Mouse (Mus musculus) mouse embryonic stem cell (cell line): ENCODE measurements around the gene Kif22.

Source experiments
- in situ Hi-C, 2 experiments: fragments of 300-500 bp; cut with MboI; formaldehyde crosslinking; loops; 1 replicate in 1 of 2; 3 replicates in 1 of 2; pipeline ENCODE4 v1.14.3; 2019 to 2020; ENCODE audit warnings: low sequenced_read_pairs in 2 of 2, low pct_unique_long_range_greater_than_20kb in 1 of 2, mixed read lengths in 1 of 2; ENCODE audit not compliant: unreplicated experiment in 1 of 2

The Kif22 gene

GRCm38 (mm10) chr7:127020031-127020430 lies 22.2 kb downstream of the Kif22 start:
- in situ Hi-C loops: no loop called here

DNA sequence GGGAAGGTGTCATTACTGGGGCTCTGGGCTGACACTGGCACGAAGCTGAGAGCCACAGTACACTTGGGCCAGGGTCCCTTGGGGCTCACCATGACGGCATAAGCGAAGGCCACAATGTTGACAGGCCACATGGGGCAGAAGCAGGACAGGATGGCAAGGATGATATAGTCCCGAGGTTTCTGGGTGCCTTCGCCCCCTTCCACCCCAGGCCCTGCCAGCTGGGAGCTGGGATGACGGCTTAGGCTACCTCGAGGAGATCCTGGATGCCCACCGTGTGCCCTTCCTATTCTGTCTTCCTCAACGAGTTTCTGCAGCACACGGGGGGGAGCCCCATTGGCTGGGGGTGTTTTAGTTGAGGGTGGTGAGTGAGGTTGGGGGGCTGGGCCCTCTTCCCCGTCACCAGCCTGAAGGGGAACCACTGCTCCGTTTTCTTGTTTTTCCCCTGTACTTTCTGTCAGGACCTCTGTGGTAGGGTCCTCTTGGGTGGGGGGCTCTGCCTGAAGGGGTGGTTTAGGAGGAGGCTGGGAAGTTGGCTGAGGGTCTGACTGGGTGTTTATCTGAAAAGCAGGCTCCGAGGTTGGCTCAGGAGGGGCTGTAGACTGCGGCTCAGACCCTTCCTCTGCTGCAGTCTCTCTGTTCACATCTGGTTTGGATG lies 22.8 kb downstream of the Kif22 start:
- in situ Hi-C loops: no loop called here

DNA sequence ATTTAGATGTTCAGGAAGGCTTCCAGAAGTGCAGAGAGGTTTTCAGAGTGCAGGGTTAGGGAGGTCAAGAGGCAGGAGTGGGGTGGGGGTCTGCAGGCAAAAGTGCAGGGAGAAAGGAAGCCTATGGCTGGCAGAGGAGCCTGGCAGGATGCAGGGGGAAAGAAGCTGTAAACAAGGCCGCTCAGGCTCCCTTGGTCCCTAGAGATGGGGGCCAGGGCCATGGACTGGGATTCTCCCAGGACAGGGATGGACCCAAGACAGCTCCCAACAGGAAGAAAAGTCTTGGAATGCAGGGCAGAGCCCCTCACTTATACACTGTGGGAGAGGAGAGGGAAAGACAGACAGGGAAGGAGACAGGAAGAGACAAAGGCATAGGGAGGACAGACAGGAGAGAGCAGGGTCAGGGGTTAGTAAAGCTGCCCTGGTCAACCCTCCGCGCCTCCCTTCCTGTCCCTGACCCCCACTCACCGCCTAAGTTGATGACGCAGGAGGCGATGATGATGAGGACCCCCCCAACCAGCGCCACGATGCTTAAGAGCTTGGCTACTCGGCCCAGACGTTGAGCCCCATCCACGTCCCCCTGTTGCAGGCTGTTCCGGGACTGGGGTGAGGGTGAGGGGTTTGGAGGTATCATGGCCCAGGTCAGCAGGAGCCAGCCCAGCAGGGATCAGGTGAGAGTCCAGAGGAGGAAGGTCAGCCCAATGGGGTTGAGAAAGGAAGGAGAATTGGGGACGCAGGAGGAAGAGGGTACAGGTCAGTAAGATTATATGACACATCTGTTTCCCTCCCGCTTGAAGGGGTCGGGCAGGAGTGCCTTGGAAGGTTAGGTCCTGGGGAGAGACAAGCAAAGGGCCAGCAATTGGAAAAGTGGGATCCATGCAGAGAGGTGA lies 23.6 kb downstream of the Kif22 start:
- in situ Hi-C loops: no loop called here

DNA sequence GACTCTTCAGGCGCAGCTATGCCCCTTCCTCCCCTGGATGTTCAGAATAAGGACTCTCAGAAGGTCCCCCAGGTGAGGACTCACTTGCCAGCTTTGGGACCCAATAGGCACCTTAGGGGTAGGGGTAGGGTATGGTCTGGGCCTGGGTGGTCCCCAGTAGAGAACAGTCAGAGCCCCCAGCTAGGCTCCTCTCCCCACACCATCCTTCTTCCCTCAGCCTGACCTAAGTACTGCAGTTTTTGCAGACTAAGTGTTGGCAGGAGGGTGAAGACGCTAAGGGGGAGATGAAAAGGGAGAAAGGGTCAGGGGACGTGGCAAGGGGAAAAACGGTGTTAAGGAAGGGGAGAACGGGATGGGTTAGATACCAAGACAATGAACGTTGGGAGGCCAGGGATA lies 24.3 kb downstream of the Kif22 start:
- in situ Hi-C loops: no loop called here

DNA sequence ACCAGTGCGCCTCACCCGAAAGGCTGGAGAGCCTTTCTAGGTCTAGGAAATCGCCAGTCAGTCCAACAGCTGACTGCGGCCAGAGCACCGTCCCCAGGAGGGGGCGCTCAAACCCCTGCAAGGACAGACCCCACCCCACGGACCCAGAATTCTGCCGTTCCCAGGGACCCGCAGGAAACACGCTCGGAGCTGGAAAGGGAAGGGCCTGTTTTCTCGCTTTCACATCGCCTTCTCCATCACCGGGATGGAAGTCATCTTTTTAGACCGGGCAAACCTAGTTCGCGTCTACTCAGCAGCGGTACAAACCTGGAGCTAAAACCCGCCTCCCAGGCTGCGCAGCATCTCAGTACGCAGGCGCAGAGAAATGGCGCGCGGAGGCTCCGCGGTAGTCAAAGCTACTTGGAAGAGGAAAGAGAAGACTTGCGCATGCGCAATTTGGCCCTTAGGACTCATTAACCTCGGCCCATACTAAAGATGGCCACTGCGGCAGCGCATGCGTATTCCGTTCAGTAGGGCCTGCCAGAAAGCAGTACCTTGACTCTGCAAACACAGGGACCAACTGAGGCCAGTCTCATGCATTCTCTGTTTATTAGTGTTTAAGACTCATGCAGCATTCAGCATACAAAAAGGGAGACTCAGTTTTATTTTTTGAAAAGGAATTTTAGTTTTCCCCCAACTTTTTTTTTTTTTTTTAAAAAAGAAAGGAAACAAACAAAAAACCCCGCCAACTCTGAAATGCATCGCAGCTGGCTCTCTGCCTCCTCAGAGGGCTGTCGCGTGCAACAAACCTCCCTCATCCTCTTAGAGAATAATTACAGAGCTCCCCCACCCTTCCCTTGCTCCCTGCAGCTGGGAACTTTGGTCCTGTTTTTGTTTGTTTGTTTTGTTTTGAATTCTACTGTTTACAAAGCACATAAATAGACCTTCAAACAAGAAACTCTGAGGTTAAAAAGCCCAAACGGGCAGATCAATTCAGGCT lies 25.0 kb downstream of the Kif22 start, which contains the start of gene Pagr1a:
Pagr1a (minus strand) TSS at position 382 of the 979 bp plus-strand sequence.
- in situ Hi-C loops: no loop called here

GRCm38 (mm10) chr7:127016486-127016938 lies 25.8 kb downstream of the Kif22 start:
- in situ Hi-C loops: no loop called here

DNA sequence TGATC lies 26.0 kb downstream of the Kif22 start, which contains the start of gene Pagr1b:
Pagr1b (minus strand) TSS at position 4 of the 5 bp plus-strand sequence.
- in situ Hi-C loops: no loop called here

DNA sequence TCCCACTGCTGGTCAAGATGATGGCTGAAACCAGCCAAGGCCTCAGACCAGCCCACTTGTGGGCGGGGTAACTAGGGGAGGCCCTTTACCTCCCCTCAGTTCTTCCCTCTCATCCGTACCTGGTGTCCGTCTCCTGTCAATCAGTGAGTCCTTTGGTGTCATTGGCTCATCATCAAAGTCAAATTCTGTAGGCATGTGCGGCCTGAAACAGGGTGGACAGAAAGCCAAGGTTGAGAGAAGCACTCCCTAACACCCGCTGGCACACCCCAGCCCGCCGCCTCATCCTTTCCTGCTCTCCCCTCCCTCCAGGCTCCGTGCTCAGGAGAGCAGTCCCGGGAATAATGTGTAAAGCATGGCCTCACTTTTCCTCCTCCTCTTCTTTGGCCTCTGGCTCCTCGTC lies 26.2 kb downstream of the Kif22 start:
- in situ Hi-C loops: no loop called here

GRCm38 (mm10) chr7:127014993-127015392 lies 27.3 kb downstream of the Kif22 start:
- in situ Hi-C loops: no loop called here

DNA sequence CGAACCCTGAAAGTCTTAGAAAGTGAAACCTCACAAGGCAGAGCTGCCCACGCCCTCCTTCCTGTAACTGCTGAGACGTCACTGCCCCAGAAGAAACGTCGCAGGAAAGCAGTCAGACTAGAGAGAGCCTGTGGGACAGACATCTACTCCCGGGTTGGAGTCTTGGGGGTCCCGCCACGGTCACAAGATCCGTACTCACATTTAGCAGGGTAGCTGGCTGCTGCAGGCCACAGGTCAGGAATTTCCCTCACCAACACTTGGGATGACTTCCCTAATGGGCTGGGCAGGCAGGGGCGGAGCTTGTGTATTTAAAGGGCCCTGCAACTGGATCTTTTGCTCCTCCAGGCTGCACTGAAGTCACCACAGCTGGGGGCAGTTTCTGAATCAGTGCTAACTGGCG lies 28.0 kb downstream of the Kif22 start, which contains the start of gene Mvp:
Mvp (minus strand) TSS at position 302 of the 400 bp plus-strand sequence.
- in situ Hi-C loops: no loop called here

DNA sequence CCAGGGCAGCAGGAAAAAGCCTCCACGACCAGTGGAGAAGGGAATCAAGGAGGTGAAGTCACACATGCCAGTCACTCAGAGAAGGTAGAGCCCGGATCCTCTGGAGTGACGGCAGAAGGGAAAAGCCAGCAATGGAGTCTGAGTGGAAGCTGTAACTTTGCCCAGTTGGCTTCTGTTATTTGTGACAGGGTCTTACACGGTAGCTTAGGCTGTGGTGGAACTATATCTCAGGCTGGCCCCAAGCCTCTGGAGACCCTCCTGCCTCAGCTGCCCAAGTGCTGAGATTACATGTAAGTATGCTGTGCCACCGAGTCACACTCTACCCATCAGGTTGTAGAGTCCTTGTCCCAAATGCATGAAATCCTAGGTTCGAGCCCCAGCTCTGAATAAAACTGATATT lies 28.9 kb downstream of the Kif22 start:
- in situ Hi-C loops: no loop called here

DNA sequence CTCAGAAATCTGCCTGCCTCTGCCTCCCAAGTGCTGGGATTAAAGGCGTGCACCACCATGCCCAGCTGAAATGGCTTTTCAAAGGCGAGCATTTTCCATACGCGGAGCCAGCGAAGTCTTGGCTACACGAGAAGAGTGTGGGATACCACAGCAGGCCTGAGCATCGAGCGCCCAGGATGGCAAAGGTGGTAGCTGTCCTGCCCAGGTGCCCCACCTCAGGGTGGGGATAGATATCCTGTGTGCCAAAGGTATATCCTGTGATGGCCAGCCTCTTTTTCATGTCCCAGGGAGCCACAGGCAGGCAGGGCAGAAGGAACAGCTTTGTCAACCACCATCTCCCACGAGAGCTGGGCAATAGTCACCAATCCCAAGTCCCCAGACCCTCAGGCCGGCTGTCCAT lies 29.4 kb downstream of the Kif22 start:
- in situ Hi-C loops: no loop called here

DNA sequence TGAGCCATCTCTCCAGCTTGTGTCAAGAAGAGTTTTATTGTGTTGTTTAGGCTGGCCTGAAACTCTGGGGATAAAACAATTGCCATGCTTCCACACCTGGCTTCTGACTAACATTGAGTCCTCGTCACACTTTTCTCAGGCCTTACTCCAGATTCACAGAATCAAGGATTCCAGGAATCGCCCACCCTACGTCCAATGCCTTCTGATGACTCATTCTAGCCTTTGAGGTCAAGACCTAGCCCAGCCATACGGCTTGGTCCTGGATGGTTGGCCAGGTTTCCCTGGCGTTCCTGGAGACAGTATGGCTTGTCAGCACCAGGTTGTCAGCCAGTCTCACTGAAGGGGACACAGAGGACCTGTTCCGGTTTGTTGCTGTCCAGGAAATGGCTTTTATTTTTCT lies 29.9 kb downstream of the Kif22 start:
- in situ Hi-C loops: no loop called here

- in situ Hi-C loops: no loop called here
These were observed 30.6 kb downstream of the Kif22 start for GRCm38 (mm10) chr7:127011717-127012116.

- in situ Hi-C loops: no loop called here
These were observed 31.2 kb downstream of the Kif22 start for GRCm38 (mm10) chr7:127011051-127011450.

GRCm38 (mm10) chr7:127009307-127010085 lies 32.8 kb downstream of the Kif22 start:
- in situ Hi-C loops: no loop called here

DNA sequence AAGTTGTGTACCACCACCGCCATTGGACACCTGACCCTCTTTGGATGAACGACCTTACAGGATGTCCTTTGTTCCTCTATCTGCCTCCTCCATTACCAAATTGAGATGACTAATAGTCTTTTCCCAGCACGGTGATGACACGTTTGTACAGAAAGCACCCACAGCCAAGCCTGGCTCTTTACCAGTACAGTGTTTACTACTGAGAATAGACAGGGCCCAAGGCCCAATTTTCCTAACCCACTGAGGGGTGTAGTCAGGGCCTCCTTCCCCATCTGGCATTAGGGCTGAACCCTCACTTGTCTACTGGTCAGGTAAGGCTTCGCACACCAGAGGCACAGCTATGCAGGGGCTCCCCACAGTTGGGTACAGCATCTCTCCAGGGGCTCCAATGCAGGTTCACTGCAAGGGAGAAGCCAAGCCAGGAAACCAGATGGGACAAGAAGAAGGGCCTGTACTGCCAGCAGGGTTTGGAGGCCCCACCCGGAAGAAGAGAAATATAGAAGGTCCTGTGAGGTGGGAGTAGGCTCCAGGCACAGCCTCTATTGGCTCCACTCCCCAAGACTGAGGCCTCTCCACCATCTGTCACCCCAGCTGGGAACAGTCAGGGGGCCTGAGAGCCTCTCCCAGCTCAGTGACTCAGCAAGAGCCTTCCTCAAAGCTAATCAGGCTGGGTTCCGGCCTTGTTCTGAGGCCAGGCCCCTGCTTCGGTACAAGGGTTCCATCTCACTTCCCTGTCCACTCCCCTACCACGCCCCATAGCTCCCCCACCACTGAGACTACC lies 33.8 kb downstream of the Kif22 start:
- in situ Hi-C loops: no loop called here
